Comparison of ENCODE assay signal across 8 mouse cellular contexts in the genomic region with DNA sequence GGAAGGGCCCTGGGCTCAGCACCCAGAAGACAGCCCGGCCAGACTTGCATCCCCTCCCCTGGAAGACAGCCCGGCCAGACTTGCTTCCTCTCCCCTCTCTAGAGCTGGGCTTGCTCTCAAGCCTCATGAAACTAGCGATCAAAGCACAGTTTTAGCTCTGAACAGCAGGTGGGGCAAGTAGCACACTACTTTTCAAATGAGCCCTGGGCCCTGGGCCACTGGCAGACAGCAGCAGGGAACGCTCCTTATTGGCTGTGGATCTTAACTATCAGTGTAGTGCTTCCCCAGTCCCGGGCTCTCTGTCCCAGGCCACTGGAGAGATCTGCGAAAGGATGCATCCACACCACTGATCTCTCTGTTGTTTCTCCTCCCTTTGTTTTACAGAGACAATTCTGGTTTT. TPM values are rescaled to one million over a fixed set of nuclear protein-coding genes. Genes with fewer than 3 reads are reported as not detected.
DNase-seq lines count a peak whose midpoint lies in the region; ATAC-seq and TF ChIP-seq lines count a peak whose summit lies in the region.

No protein-coding gene starts in this region.

- no peaks in the 10 kb centered on the region for H3K36me3 ChIP-seq in forebrain, postnatal 0 days (ENCODE audit: insufficient read depth)
- no peaks in the 10 kb centered on the region for H3K36me3 ChIP-seq in lung, embryonic 14.5 days (ENCODE audit: insufficient read depth)
- H3K36me3 ChIP-seq in thymus, adult 2 months (ENCODE audit: control insufficient read depth, insufficient read depth, low read length): no peaks in the 10 kb centered on the region

- no peaks in the 10 kb centered on the region for H3K27me3 ChIP-seq in cerebellum, adult 2 months (ENCODE audit: control insufficient read depth, insufficient read depth, low read length)
- no peaks in the 10 kb centered on the region for H3K27me3 ChIP-seq in forebrain, postnatal 0 days (ENCODE audit: insufficient read depth, low read length)
- no peaks in the 10 kb centered on the region for H3K27me3 ChIP-seq in lung, embryonic 14.5 days (ENCODE audit: insufficient read depth, low read length)
- no peaks in the 10 kb centered on the region for H3K27me3 ChIP-seq in thymus, adult 2 months (ENCODE audit: control insufficient read depth, insufficient read depth, low read length)

- H3K9ac ChIP-seq in forebrain, postnatal 0 days: no peak overlapping the region
- no peak overlapping the region for H3K9ac ChIP-seq in lung, embryonic 14.5 days

- no peak for TF ChIP-seq POLR2A in cerebellum, adult 2 months (IDR thresholded peaks at IDR 0.05; ENCODE audit: borderline replicate concordance, insufficient read depth, low read length)
- no peak for TF ChIP-seq POLR2A in thymus, adult 2 months (IDR thresholded peaks at IDR 0.05; ENCODE audit: control insufficient read depth, extremely low read depth, insufficient read depth, low read length, poor library complexity)

- no peak overlapping the region for H3K4me3 ChIP-seq in cerebellum, adult 2 months (replicated peaks; ENCODE audit: insufficient read depth, low read depth, low read length)
- H3K4me3 ChIP-seq in forebrain, postnatal 0 days (ENCODE audit: low read depth, low read length): no peak overlapping the region
- H3K4me3 ChIP-seq in layer of hippocampus, adult 2 months: no peak overlapping the region
- H3K4me3 ChIP-seq in lung, embryonic 14.5 days (ENCODE audit: low read depth, low read length): no peak overlapping the region
- no peak overlapping the region for H3K4me3 ChIP-seq in thymus, adult 2 months (ENCODE audit: control insufficient read depth, insufficient read depth, low read length)

- DNase-seq in MEL-GATA-1-ER (ENCODE audit: extremely low read depth, low read depth): peak; percentile 77
- DNase-seq in cerebellum, adult 2 months: peak; percentile 41 to 47
- DNase-seq in forebrain, postnatal 0 days: peak; percentile 85
- peak; percentile 69 to 71 for DNase-seq in heart, postnatal 36 days
- DNase-seq in layer of hippocampus, adult 2 months (ENCODE audit: low spot score in 2 of 2): peak; percentile 78 to 81
- peak; percentile 88 for DNase-seq in lung, embryonic 14.5 days
- peak; percentile 41 for DNase-seq in ovary, postnatal 10 days (ENCODE audit: low spot score)
- peak; percentile 74 for DNase-seq in thymus, adult 2 months

- TF ChIP-seq CTCF in cerebellum, adult 2 months (IDR thresholded peaks at IDR 0.05; ENCODE audit: borderline replicate concordance, insufficient read depth, low read depth, low read length): peak; percentile 56
- TF ChIP-seq CTCF in forebrain, postnatal 0 days (IDR thresholded peaks at IDR 0.05; ENCODE audit: low read depth): peak; percentile 83
- TF ChIP-seq CTCF in layer of hippocampus, adult 2 months (conservative IDR thresholded peaks at IDR 0.05): peak; percentile 87
- peak; percentile 72 for TF ChIP-seq CTCF in lung, embryonic 14.5 days (IDR thresholded peaks at IDR 0.05; ENCODE audit: low read depth)
- 0 out of 2 replicates have a peak, but pooled peaks have one; percentile 55 for TF ChIP-seq CTCF in thymus, adult 2 months (IDR thresholded peaks at IDR 0.05; ENCODE audit: borderline replicate concordance, control insufficient read depth, extremely low read depth, insufficient read depth, low read length, poor library complexity)

- ATAC-seq in forebrain, postnatal 0 days: peak; percentile 96
- ATAC-seq in lung, embryonic 14.5 days (ENCODE audit: insufficient read depth): peak; percentile 96

- 9% methylated on average over 6 of the region's 6 CpGs for WGBS in cerebellum, adult 2 months
- 1% methylated on average over 6 of the region's 6 CpGs for WGBS in forebrain, postnatal 0 days
- WGBS in lung, embryonic 14.5 days: 2% methylated on average over 6 of the region's 6 CpGs
- 18% methylated on average over 6 of the region's 6 CpGs for WGBS in thymus, adult 2 months

- no peak overlapping the region for H3K27ac ChIP-seq in cerebellum, adult 2 months (ENCODE audit: insufficient read depth, low read length)
- no peak overlapping the region for H3K27ac ChIP-seq in forebrain, postnatal 0 days (ENCODE audit: low read depth, low read length)
- H3K27ac ChIP-seq in layer of hippocampus, adult 2 months: no peak overlapping the region
- no peak overlapping the region for H3K27ac ChIP-seq in lung, embryonic 14.5 days (ENCODE audit: low read depth)
- no peak overlapping the region for H3K27ac ChIP-seq in thymus, adult 2 months (ENCODE audit: control insufficient read depth, insufficient read depth, low read length)

- no peaks in the 10 kb centered on the region for H3K9me3 ChIP-seq in forebrain, postnatal 0 days (ENCODE audit: low read length)
- no peaks in the 10 kb centered on the region for H3K9me3 ChIP-seq in lung, embryonic 14.5 days (ENCODE audit: low read depth, low read length)

- no peak overlapping the region for H3K4me2 ChIP-seq in forebrain, postnatal 0 days (ENCODE audit: low read depth)
- no peak overlapping the region for H3K4me2 ChIP-seq in lung, embryonic 14.5 days

- H3K4me1 ChIP-seq in cerebellum, adult 2 months (ENCODE audit: control insufficient read depth, insufficient read depth, low read length): no peaks in the 10 kb centered on the region
- no peaks in the 10 kb centered on the region for H3K4me1 ChIP-seq in forebrain, postnatal 0 days (ENCODE audit: insufficient read depth)
- no peaks in the 10 kb centered on the region for H3K4me1 ChIP-seq in lung, embryonic 14.5 days (ENCODE audit: insufficient read depth)
- no peaks in the 10 kb centered on the region for H3K4me1 ChIP-seq in thymus, adult 2 months (replicated peaks; ENCODE audit: control insufficient read depth, insufficient read depth, low read length)

- intact Hi-C loops in heart, postnatal 36 days (cut with DNase I): loop anchor here (1.0 to 10.0 kb wide), 4 partner anchors 36 to 734 kb away; no protein-coding TSS in a partner anchor

RNA-seq across cellular contexts. Expression of a gene that starts 8.4 kb away (rescaled TPM):
- polyA plus RNA-seq in cerebellum, adult 2 months (2012; rRNA removed): 14.6 and 19.1 TPM in 2 replicates
- 4.3 and 4.6 TPM in 2 replicates for total RNA-seq in forebrain, postnatal 0 days (2014; rRNA removed)
- polyA plus RNA-seq in forebrain, postnatal 0 days (2015; fragmentation: Nextera tagmentation; extraction: Ambion mirVana): 1.9 and 3.2 TPM in 2 replicates
- total RNA-seq in heart, postnatal 36 days (2021): 10 to 100 TPM; 16.5 to 20.6 TPM
- total RNA-seq in layer of hippocampus, adult 2 months (2021): 10 to 100 TPM in 1 of 2 experiments, 1 to 10 TPM in 1; 8.7 to 10.2 TPM
- 7.2 and 7.8 TPM in 2 replicates for polyA plus RNA-seq in lung, embryonic 14.5 days (2014; fragmentation: Nextera tagmentation; extraction: Ambion mirVana)
- polyA plus RNA-seq in thymus, adult 2 months (2012; rRNA removed): 5.1 and 5.9 TPM in 2 replicates

RNA-seq across cellular contexts. Expression of a gene that starts 20.6 kb away (rescaled TPM):
- polyA plus RNA-seq in cerebellum, adult 2 months (2012; rRNA removed): 0.16 and 0.41 TPM in 2 replicates
- 3.8 and 4.7 TPM in 2 replicates for total RNA-seq in forebrain, postnatal 0 days (2014; rRNA removed)
- 1.2 and 2.7 TPM in 2 replicates for polyA plus RNA-seq in forebrain, postnatal 0 days (2015; fragmentation: Nextera tagmentation; extraction: Ambion mirVana)
- total RNA-seq in heart, postnatal 36 days (2021): not detected
- 1 to 10 TPM; 5.7 to 7.7 TPM for total RNA-seq in layer of hippocampus, adult 2 months (2021)
- not detected in 2 replicates for polyA plus RNA-seq in lung, embryonic 14.5 days (2014; fragmentation: Nextera tagmentation; extraction: Ambion mirVana)
- not detected in 2 replicates for polyA plus RNA-seq in thymus, adult 2 months (2012; rRNA removed)

RNA-seq across cellular contexts. Expression of a gene that starts 46.4 kb away (rescaled TPM):
- polyA plus RNA-seq in cerebellum, adult 2 months (2012; rRNA removed): 40.4 and 41.3 TPM in 2 replicates
- total RNA-seq in forebrain, postnatal 0 days (2014; rRNA removed): 18.2 and 18.4 TPM in 2 replicates
- 26.5 and 27.0 TPM in 2 replicates for polyA plus RNA-seq in forebrain, postnatal 0 days (2015; fragmentation: Nextera tagmentation; extraction: Ambion mirVana)
- 10 to 100 TPM; 16.2 to 16.8 TPM for total RNA-seq in heart, postnatal 36 days (2021)
- total RNA-seq in layer of hippocampus, adult 2 months (2021): 10 to 100 TPM; 43.8 to 45.6 TPM
- polyA plus RNA-seq in lung, embryonic 14.5 days (2014; fragmentation: Nextera tagmentation; extraction: Ambion mirVana): 15.8 and 17.3 TPM in 2 replicates
- polyA plus RNA-seq in thymus, adult 2 months (2012; rRNA removed): 4.9 and 6.3 TPM in 2 replicates
